Mouse (Mus musculus) kidney, adult 2 months (tissue): ENCODE results near the gene Nlk. TPM values are rescaled to one million over a fixed set of nuclear protein-coding genes. Genes with fewer than 3 reads are reported as not detected.

Source experiments
- DNase-seq: peaks from one replicate; pipeline ENCODE4 v3.0.0; 2021
- H3K27ac ChIP-seq: fragments of 200-500 bp; 2 replicates; pipeline ENCODE4 v1.5.1; 2012; ENCODE audit warnings: low read depth, low read length, control low read depth, inconsistent platforms; ENCODE audit not compliant: insufficient read depth
- H3K27me3 ChIP-seq: fragments of 200-500 bp; replicated peaks from 2 replicates; pipeline ENCODE4 v1.6.1; 2012; ENCODE audit warnings: mild to moderate bottlenecking, moderate library complexity, low read length, inconsistent platforms; ENCODE audit not compliant: control insufficient read depth, insufficient read depth
- H3K36me3 ChIP-seq: fragments of 200-500 bp; 2 replicates; pipeline ENCODE4 v1.6.1; 2012; ENCODE audit warnings: mild to moderate bottlenecking, moderate library complexity, low read length, inconsistent platforms; ENCODE audit not compliant: control insufficient read depth, insufficient read depth
- H3K4me1 ChIP-seq: fragments of 200-500 bp; 2 replicates; pipeline ENCODE4 v1.6.1; 2011; ENCODE audit warnings: low read length; ENCODE audit not compliant: control insufficient read depth, insufficient read depth
- H3K4me3 ChIP-seq: fragments of 200-500 bp; 2 replicates; pipeline ENCODE4 v1.5.1; 2011; ENCODE audit warnings: mild to moderate bottlenecking, low read depth, low read length, control low read depth; ENCODE audit not compliant: insufficient read depth
- CTCF ChIP-seq: fragments of 200-500 bp; conservative IDR thresholded peaks from 2 replicates; pipeline ENCODE4 v1.5.1; 2011; ENCODE audit warnings: low read depth, mild to moderate bottlenecking, control low read depth, low read length, moderate library complexity, mixed read lengths; ENCODE audit not compliant: insufficient read depth, insufficient read length
- POLR2A ChIP-seq: fragments of 200-500 bp; IDR thresholded peaks from one replicate; pipeline ENCODE4 v1.6.1; 2011; ENCODE audit warnings: low read depth, low read length, control low read depth
- WGBS: fragments of 180-500 bp; shearing (Covaris S2); methylation state at CpG from one replicate; pipeline ENCODE4 v1.1.7; 2018; 5-methylcytosine and 5-hydroxymethylcytosine counted together
- polyA plus RNA-seq: library from polyadenylated mRNA; depleted of rRNA; stranded (reverse); fragments of >200 nt; gene quantifications from 2 replicates; pipeline ENCODE4 v1.2.3, GENCODE M21; 2012

Gene Nlk
- polyA plus RNA-seq, 1 experiment, result 11.7 TPM

DNA sequence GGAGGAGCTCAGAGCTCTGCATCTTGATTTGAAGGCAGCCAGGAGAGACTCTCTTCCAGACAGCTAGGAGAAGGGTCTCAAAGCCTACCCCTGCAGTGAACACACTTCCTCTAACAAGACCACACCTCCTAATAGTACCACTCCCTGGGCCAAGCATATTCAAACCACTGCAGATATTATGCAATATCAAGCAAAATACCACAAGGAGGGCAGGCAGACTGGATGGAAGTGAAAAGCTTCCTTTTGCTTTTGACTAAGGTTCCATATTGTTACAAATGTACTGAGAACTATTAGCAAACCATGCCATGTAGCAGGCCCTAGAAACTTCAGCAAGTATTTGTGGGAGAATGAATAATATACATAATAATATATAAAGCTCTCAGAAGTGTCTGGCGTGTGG, 38.0 kb upstream of the Nlk start:
- WGBS, result 91% methylated on average over 1 of the region's 1 CpGs
- DNase-seq, result no peak
- Histone ChIP-seq H3K36me3 (no peaks in the 10 kb centered on the region), H3K4me3 (no peak overlapping the region), H3K27ac (no peak overlapping the region), H3K27me3 (no peaks in the 10 kb centered on the region; the same call in 1 of the 2 replicates), H3K4me1 (no peaks in the 10 kb centered on the region)
- TF ChIP-seq CTCF, result no peak
- TF ChIP-seq POLR2A, result no peak

DNA sequence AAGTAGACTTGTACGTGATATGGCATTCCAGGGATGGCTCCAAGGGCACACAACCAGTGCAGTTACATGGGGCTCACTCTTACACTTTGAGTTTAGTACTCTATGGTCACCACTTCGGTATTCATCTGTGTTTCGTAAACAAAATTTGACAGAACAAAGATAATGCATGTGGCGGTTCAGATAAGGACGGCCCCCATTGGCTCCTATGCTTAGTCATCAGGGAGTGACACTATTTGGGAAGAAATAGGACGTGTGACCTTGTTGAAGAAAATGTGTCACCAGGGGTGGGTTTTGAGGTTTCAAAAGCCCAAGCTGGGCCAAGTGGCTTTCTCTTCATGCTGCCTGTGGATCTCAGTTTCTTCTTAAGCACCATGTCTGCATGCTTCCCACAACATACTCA, 35.4 kb upstream of the Nlk start:
- no peak for DNase-seq

DNA sequence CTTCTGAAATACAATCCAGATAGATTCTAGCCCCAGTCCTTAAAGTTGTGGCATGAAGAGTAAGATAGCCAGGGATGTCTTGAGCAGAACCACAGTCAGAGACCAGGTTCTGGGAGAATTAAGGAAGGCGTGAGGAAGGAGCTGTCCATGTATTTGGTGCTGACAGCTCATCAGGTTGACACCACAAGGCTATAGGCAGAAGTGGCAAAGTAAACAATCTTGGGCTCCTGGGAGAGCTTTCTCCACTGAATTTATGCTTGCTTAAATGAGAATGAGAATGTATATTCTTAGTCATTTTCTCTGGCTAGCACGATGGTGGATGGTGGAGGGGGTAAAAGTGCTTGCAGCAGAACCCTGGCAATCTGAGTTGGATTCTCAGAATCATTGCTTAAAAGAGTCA, 33.7 kb upstream of the Nlk start:
- Histone ChIP-seq H3K27ac (no peak overlapping the region), H3K4me3 (no peak overlapping the region), H3K4me1 (no peaks in the 10 kb centered on the region), H3K36me3 (no peaks in the 10 kb centered on the region), H3K27me3 (no peaks in the 10 kb centered on the region; the same call in 1 of the 2 replicates)
- no peak for DNase-seq
- TF ChIP-seq POLR2A (no peak), CTCF (no peak)
- 14% methylated on average over 2 of the region's 2 CpGs for WGBS

More for the DNA sequence above, 35.4 kb upstream of the Nlk start:
- no peaks in the 10 kb centered on the region for H3K36me3 ChIP-seq
- WGBS, result 90% methylated on average over 6 of the region's 6 CpGs
- H3K27me3 ChIP-seq, result no peaks in the 10 kb centered on the region; the same call in 1 of the 2 replicates
- H3K4me1 ChIP-seq, result no peaks in the 10 kb centered on the region
- no peak overlapping the region for H3K27ac ChIP-seq
- no peak for TF ChIP-seq POLR2A
- no peak for TF ChIP-seq CTCF
- H3K4me3 ChIP-seq, result no peak overlapping the region

DNA sequence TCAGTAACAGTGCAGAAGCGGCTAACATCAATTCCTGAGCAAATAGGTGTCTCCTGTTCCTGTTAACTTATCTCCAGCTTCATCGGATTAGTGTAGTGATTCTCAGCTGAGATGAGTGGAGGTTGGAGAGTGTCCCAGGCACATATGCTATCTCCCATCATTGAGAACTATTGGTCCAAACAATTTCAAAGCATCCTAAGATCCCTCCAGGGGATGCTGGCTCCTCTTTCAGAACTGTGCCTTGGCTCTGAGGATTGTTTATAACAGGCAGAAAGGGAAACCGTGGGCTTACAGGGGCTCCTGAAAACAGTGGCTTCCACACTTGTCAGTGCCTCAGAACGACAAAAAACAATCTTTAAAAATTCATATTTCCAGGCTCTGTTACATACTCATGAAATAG, 30.9 kb upstream of the Nlk start:
- H3K27me3 ChIP-seq, result no peaks in the 10 kb centered on the region; the same call in 1 of the 2 replicates
- no peak overlapping the region for H3K4me3 ChIP-seq
- H3K27ac ChIP-seq, result no peak overlapping the region
- TF ChIP-seq POLR2A (no peak), CTCF (no peak)
- 74% methylated on average over 4 of the region's 4 CpGs for WGBS
- H3K36me3 ChIP-seq, result no peaks in the 10 kb centered on the region
- no peak for DNase-seq
- no peaks in the 10 kb centered on the region for H3K4me1 ChIP-seq

DNA sequence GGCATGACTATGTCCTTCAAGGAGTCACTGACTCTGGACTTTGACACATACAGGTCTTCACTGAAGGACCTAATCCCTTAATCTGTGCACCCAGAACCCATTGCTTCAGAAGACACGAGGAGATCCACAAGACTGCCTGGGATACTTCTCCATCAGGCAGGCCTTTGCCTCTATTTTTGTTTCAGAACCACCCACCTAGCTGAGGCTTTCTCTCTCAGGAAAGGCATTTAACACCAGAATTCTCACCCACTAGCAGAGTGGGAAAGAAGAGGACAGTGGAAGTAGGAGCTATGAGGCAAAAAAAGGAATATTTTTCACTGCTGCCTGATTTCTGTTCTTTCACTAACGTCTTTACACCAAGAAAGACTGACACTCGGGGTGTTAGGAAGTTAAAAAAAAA, 29.2 kb upstream of the Nlk start:
- no peak overlapping the region for H3K27ac ChIP-seq
- WGBS, result 83% methylated on average over 3 of the region's 3 CpGs
- no peak for DNase-seq
- no peaks in the 10 kb centered on the region for H3K36me3 ChIP-seq
- H3K27me3 ChIP-seq, result no peaks in the 10 kb centered on the region
- no peaks in the 10 kb centered on the region for H3K4me1 ChIP-seq
- TF ChIP-seq POLR2A, result no peak
- no peak for TF ChIP-seq CTCF
- no peak overlapping the region for H3K4me3 ChIP-seq

DNA sequence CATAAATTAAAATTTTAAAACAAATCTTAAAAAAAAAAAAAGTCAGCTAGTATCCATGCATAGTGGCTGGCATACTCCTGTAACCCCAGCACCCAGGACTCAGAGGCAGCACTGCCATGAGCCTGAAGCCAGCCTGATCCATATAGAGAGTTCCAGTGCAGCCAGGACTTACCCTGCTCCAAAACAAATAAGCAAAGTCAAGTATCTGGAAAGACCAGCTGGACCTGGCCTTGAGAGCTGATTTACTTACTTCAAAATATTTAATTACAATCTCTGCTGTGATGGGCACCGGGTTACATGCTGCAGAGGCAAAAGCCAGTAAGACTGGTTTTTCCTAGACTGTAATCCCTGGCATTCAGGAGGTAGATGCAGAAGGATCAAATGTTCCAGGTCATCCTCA, 27.6 kb upstream of the Nlk start:
- DNase-seq, result no peak
- 43% methylated on average over 1 of the region's 1 CpGs for WGBS

DNA sequence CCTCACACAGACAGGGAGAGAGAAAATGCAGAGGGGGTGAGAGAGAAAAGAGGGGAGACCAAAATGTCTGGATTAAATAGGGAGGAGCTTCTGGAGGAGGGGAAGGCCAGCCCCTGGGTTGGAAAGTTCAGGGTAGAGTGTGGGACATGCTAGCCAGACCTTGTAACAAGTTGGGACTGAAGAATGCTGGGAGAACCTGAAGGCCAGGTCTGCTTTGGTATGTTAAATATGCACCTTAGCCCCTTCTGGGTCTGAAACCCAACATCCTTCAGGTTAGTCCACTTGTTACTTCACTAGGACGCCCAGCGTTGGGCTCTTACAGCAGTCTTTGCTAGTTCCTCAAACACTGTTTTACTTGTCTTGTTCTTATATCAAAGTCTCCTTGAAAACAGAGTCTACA, 24.2 kb upstream of the Nlk start:
- no peak overlapping the region for H3K27ac ChIP-seq
- no peaks in the 10 kb centered on the region for H3K27me3 ChIP-seq
- no peaks in the 10 kb centered on the region for H3K4me1 ChIP-seq
- H3K36me3 ChIP-seq, result no peaks in the 10 kb centered on the region
- H3K4me3 ChIP-seq, result no peak overlapping the region
- no peak for DNase-seq
- TF ChIP-seq POLR2A, result no peak
- TF ChIP-seq CTCF, result no peak
- 81% methylated on average over 2 of the region's 2 CpGs for WGBS

More for the DNA sequence above, 27.6 kb upstream of the Nlk start:
- H3K36me3 ChIP-seq, result no peaks in the 10 kb centered on the region
- H3K27me3 ChIP-seq, result no peaks in the 10 kb centered on the region
- no peak overlapping the region for H3K27ac ChIP-seq
- no peaks in the 10 kb centered on the region for H3K4me1 ChIP-seq
- no peak overlapping the region for H3K4me3 ChIP-seq
- no peak for TF ChIP-seq POLR2A
- no peak for TF ChIP-seq CTCF
